Mouse (Mus musculus) neural tube, embryonic 14.5 days (tissue): ENCODE results near the gene Blcap. TPM values are rescaled to one million over a fixed set of nuclear protein-coding genes. Genes with fewer than 3 reads are reported as not detected.
"Not testable (repeated sequence)": the region's sequence is repeated elsewhere in the genome, so short reads cannot be mapped to it uniquely, and the experiment has no call there.

Source experiments
- ATAC-seq: fragments of 200-750 bp; cut with Nextera tagmentation; 2 replicates; pipeline ENCODE4 v1.8.0; 2017; ENCODE audit warnings: low read depth, mild to moderate bottlenecking, moderate TSS enrichment, moderate library complexity
- H3K27ac ChIP-seq: fragments of 300-500 bp; sonication (generic); 2 replicates; pipeline ENCODE4 v1.5.1; 2014; ENCODE audit warnings: low read depth, mild to moderate bottlenecking, control low read depth, low read length, moderate library complexity, mixed read lengths
- H3K27me3 ChIP-seq: fragments of 300-500 bp; sonication (generic); 2 replicates; pipeline ENCODE4 v1.6.1; 2014; ENCODE audit warnings: low read length; ENCODE audit not compliant: control insufficient read depth, insufficient read depth
- H3K36me3 ChIP-seq: fragments of 300-500 bp; sonication (generic); 2 replicates; pipeline ENCODE4 v1.6.1; 2014; ENCODE audit warnings: low read length, mixed read lengths; ENCODE audit not compliant: control insufficient read depth, insufficient read depth
- H3K4me1 ChIP-seq: fragments of 300-500 bp; sonication (generic); 2 replicates; pipeline ENCODE4 v1.6.1; 2014; ENCODE audit warnings: low read length; ENCODE audit not compliant: control insufficient read depth, insufficient read depth
- H3K4me2 ChIP-seq: fragments of 300-500 bp; sonication (generic); 2 replicates; pipeline ENCODE4 v1.6.1; 2014; ENCODE audit warnings: mild to moderate bottlenecking, low read depth, low read length, control low read depth
- H3K4me3 ChIP-seq: fragments of 300-500 bp; sonication (generic); 2 replicates; pipeline ENCODE4 v1.5.1; 2014; ENCODE audit warnings: low read depth, low read length, control low read depth, mixed read lengths
- H3K9ac ChIP-seq: fragments of 300-500 bp; sonication (generic); replicated peaks from 2 replicates; pipeline ENCODE4 v1.6.1; 2014; ENCODE audit warnings: low read depth, mild to moderate bottlenecking, control low read depth, low read length, mixed read lengths
- H3K9me3 ChIP-seq: fragments of 300-500 bp; sonication (generic); 2 replicates; pipeline ENCODE4 v1.6.1; 2016; ENCODE audit warnings: low read length; ENCODE audit not compliant: control insufficient read depth
- WGBS: fragments of 180-500 bp; shearing (Covaris S2); extraction: QIAGEN DNeasy Blood & Tissue Kit; methylation state at CpG from one replicate; pipeline ENCODE4 v1.1.7; 2014; 5-methylcytosine and 5-hydroxymethylcytosine counted together
- polyA plus RNA-seq: library from polyadenylated mRNA; unstranded; fragments of >200 nt; fragmentation: Nextera tagmentation; extraction: Ambion mirVana; gene quantifications from 2 replicates; pipeline ENCODE4 v1.2.1, GENCODE M21; 2014

Blcap gene
- polyA plus RNA-seq, 1 experiment from 2014 or later = 299 TPM

- H3K36me3 ChIP-seq, H3K4me2 ChIP-seq, H3K27me3 ChIP-seq, ATAC-seq, H3K4me1 ChIP-seq, H3K9me3 ChIP-seq, H3K27ac ChIP-seq, H3K4me3 ChIP-seq, H3K9ac ChIP-seq: not testable (repeated sequence)
- WGBS = 14% methylated on average over 6 of the region's 7 CpGs
Observed at GRCm38 (mm10) chr2:157585351-157585750, 14.3 kb upstream of the Blcap start.

GRCm38 (mm10) chr2:157572786-157573185 lies 1.7 kb upstream of the Blcap start:
- no peaks in the 10 kb centered on the region for H3K9me3 ChIP-seq
- no peak overlapping the region for H3K4me2 ChIP-seq
- H3K4me3 ChIP-seq = no peak overlapping the region
- no peaks in the 10 kb centered on the region for H3K4me1 ChIP-seq
- WGBS = 59% methylated on average over 2 of the region's 2 CpGs
- no peak overlapping the region for H3K27ac ChIP-seq
- H3K27me3 ChIP-seq = no peaks in the 10 kb centered on the region
- no peak for ATAC-seq
- H3K9ac ChIP-seq = no peak overlapping the region
- no peaks in the 10 kb centered on the region for H3K36me3 ChIP-seq

DNA sequence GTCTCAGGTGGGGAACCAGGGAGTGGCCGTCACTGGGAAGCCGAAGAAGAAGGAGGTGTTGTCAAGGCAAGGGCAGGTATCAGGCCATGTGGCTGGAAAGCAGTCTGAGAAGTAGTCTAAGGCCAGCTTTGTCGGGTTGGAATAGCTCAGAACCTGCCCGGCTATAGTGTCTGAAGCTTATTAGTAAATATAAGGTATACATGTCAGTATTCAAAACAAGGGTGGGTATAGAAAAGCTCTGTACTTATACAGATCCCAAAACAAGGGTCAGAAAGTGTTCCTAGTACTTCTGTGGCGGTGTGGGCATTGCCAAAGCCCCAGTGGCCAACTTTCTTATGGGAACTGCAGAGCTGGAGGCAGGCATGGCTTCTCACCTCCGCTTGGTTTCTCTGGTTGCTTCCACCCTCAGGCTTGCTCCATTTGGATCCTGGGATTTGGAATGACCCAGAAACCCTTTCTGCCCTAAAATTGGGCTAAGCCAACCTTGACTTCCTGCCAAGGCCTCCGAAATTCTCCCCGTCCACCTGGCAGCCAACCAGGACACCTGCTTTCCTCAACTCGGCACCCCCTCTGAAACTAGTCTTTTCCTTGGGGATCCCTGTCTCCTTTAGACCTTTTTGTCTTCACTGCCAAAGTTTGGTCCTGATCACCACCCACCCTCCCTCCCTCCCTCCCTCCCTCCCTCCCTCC lies 1.1 kb downstream of the Blcap start:
- H3K36me3 ChIP-seq = no peaks in the 10 kb centered on the region
- no peak overlapping the region for H3K4me3 ChIP-seq
- no peak for ATAC-seq
- no peak overlapping the region for H3K9ac ChIP-seq
- H3K27ac ChIP-seq = no peak overlapping the region
- peaks cover 13% of the 10 kb centered on the region; the same call in 1 of the 2 replicates for H3K4me1 ChIP-seq
- H3K9me3 ChIP-seq = no peaks in the 10 kb centered on the region
- 77% methylated on average over 9 of the region's 9 CpGs for WGBS
- no peak overlapping the region for H3K4me2 ChIP-seq
- H3K27me3 ChIP-seq = no peaks in the 10 kb centered on the region

DNA sequence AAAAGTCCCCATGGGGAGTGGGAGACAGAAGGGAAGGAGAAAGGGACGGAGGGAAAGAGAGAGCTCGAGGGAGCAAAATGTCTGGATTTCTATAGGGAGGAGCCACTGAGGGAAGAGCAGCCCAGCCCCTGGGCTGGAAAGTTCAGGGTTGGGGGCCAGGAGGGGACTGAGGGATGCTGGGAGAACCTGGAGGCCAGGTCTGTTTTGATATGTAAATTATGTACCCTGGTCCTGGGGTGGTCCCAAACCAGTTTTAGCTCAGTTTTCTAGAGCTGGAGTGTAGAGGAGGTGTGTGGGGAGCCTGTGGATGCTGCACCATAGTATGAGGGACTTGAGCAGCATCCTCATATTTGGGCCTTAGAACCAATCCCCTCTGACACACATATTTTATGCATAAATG lies 2.2 kb downstream of the Blcap start:
- H3K4me2 ChIP-seq = no peak overlapping the region
- no peaks in the 10 kb centered on the region for H3K9me3 ChIP-seq
- H3K9ac ChIP-seq = no peak overlapping the region
- ATAC-seq = no peak
- H3K4me1 ChIP-seq = peaks cover 23% of the 10 kb centered on the region
- no peaks in the 10 kb centered on the region for H3K36me3 ChIP-seq
- no peak overlapping the region for H3K27ac ChIP-seq
- 21% methylated on average over 2 of the region's 2 CpGs for WGBS
- no peaks in the 10 kb centered on the region for H3K27me3 ChIP-seq
- H3K4me3 ChIP-seq = no peak overlapping the region

GRCm38 (mm10) chr2:157567235-157567961 lies 3.7 kb downstream of the Blcap start:
- Histone ChIP-seq H3K9me3 (no peaks in the 10 kb centered on the region), H3K4me3 (peak overlapping the region; percentile 98), H3K9ac (peak overlapping the region; percentile 95; the same call in 1 of the 2 replicates), H3K27me3 (no peaks in the 10 kb centered on the region), H3K4me1 (peaks cover 24% of the 10 kb centered on the region), H3K4me2 (peak overlapping the region; percentile 87), H3K27ac (peak overlapping the region; percentile 87), H3K36me3 (no peaks in the 10 kb centered on the region)
- 86% methylated on average over 11 of the region's 11 CpGs for WGBS
- no peak for ATAC-seq

DNA sequence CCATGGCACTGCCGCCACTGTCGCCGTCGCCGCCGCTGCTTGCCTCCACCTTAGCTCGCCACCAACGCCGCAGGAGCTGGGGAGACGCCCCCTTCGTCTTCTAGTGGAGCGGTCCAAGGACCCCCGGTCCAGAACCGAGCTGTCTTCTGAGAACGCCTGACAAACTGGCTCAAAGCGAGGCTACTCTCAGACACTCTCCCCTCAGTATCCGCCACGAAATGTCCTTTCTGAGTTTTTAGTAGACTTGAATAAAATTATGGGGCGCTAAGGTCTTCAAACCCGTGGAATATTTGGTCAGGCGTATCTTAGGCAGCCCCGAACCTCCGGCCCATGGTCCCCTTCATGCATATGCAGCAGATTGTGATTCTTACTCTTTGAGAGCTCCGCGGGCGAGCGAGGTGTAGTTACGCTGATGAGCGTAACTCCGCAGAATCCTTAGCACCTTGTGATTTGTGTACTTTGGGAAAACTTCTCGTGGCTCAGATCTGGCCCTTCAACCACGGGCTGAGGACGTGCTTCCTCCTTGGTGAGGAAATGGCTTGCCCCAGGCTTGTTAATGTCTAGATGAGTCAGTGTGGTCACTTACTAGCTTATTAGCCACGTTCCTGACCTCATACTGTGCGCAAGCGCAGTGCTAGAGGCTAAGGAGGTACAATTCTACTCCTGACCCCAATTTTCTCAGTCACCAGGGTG lies 4.7 kb downstream of the Blcap start:
- Histone ChIP-seq H3K27me3 (no peaks in the 10 kb centered on the region), H3K9ac (peak overlapping the region; percentile 95), H3K9me3 (no peaks in the 10 kb centered on the region), H3K4me3 (peak overlapping the region; percentile 98), H3K4me2 (peak overlapping the region; percentile 87), H3K27ac (peak overlapping the region; percentile 87), H3K4me1 (peaks cover 24% of the 10 kb centered on the region), H3K36me3 (no peaks in the 10 kb centered on the region; the same call in 1 of the 2 replicates)
- WGBS = under 1% methylated on average over 30 of the region's 36 CpGs
- peak; percentile 85 for ATAC-seq

DNA sequence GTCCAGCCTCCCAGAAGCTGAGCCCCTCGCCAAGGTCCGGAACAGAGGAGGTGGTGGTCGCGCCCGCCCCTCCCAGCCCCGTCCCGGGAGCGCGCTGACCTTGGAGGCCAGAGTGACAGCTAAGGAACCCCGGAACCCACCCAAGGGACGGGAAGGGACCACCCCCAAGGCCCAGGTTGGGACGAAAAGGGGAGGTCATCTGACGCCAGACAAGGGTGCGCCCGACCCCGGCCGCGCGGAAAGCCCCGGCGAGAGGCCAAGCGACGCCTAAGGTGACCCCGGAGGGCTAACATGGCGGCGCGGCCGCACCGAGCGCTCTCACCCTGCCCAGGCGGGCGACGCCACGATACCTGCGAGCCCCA lies 5.2 kb downstream of the Blcap start:
- peaks cover 24% of the 10 kb centered on the region for H3K4me1 ChIP-seq
- H3K27me3 ChIP-seq = no peaks in the 10 kb centered on the region
- peak overlapping the region; percentile 98 for H3K4me3 ChIP-seq
- 1% methylated on average over 35 of the region's 35 CpGs for WGBS
- H3K36me3 ChIP-seq = no peaks in the 10 kb centered on the region; the same call in 1 of the 2 replicates
- peak overlapping the region; percentile 87 for H3K4me2 ChIP-seq
- H3K27ac ChIP-seq = peak overlapping the region; percentile 87
- peaks cover 2% of the 10 kb centered on the region; the same call in 1 of the 2 replicates for H3K9me3 ChIP-seq
- peak; percentile 9; the same call in 1 of the 2 replicates for ATAC-seq
- peak overlapping the region; percentile 95 for H3K9ac ChIP-seq

DNA sequence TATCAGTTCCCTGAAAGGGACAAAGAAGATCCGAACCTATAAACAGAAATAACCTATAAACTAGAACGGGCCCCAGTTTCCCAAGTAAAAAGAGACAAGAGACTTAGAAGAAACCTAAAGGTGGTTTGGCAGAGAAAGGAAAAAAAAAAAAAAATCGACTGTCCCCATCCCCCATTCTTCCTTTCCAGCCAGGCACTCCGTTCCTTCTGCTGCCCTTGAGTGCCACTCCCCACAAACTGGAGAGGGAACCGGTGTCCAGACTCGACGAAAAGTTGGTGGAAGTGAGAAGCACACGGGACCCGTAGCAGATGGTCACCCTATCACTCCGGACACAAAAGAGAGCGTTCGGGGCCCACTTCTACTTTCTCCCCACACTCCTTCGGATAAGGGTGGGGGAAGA lies 5.6 kb downstream of the Blcap start:
- H3K27me3 ChIP-seq = no peaks in the 10 kb centered on the region
- peak overlapping the region; percentile 95 for H3K9ac ChIP-seq
- peaks cover 24% of the 10 kb centered on the region for H3K4me1 ChIP-seq
- H3K27ac ChIP-seq = peak overlapping the region; percentile 87
- no peaks in the 10 kb centered on the region; the same call in 1 of the 2 replicates for H3K36me3 ChIP-seq
- H3K4me3 ChIP-seq = peak overlapping the region; percentile 98
- no peak for ATAC-seq
- peaks cover 2% of the 10 kb centered on the region; the same call in 1 of the 2 replicates for H3K9me3 ChIP-seq
- 5% methylated on average over 13 of the region's 13 CpGs for WGBS
- peak overlapping the region; percentile 87 for H3K4me2 ChIP-seq
